Mouse (Mus musculus): ENCODE data around the gene 4933424G06Rik. TPM values are rescaled to one million over a fixed set of nuclear protein-coding genes. Genes with fewer than 3 reads are reported as not detected.

The 4933424G06Rik gene
- total RNA-seq (2023): not detected

GRCm38 (mm10) chr1:36709854-36710280 lies at the start of gene 4933424G06Rik:
Gene 4933424G06Rik (plus strand): TSS chr1:36710149.

GRCm38 (mm10) chr1:36682620-36683355 lies 27.2 kb upstream of the 4933424G06Rik start, which contains the start of gene Fam178b:
Gene Fam178b (minus strand): TSS chr1:36683183.

DNA sequence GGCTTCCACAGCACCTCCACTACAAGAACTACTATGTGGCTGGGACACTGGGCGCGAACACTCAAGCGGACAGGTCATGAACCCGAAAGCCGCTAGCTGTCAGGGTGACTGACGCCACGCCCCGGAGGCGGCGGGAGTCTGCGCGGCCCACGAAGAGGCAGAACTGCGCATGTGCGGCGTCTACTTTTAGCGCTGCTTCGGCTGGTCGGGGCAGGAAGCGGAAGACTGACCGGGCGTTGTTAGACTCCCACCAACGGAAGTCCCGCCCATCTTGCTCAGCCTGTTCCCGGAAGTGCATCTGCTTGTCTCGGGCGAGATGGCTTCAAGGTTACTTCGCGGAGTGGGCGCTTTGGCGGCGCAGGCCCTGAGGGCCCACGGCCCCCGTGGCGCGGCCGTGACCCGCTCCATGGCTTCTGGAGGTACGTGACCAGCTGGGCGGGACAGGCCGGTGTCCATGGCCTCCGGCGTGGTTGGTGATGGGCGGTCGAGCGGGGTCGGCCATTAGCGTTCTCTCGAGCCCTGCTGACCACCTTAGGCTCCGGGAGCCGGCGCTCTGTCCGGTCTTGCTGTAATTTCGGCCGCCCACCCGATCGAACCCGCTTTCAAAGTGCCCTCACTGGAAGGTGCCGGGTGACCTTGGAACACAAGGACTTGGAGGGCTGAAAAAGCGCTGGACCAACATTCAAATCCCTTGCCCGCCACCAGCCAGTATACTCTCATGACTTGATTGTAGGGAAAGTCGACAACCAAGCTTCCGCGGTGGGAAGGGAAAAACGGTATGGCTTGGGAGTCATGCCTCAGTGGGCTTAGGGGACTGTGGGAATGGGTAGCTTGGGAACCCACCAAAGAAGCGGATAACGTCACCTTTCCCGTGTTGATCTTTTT lies 18.4 kb upstream of the 4933424G06Rik start, which contains the start of gene Cox5b:
Gene Cox5b (plus strand): TSS at position 179 of the 885 bp plus-strand sequence.

DNA sequence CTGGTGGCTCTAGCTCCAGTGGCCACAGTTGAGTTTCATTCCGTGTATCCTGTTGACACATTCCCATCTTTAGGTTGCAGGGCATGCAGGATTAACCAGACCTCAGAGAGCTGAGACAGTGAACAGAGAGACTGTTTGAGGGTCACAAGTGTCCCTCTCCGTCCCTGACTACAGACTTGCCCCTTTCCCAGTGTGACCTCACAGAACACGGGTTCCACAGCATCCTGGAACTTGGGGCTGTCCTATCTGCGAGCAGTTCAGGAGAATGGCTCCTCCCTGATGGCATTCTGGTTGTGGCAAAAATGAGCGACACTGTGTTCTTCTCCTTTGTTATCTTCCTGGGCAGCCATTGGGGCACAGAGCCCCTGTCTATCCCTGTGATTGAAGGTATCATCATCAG lies 4.4 kb downstream of the 4933424G06Rik start, which contains the start of gene Actr1b:
Gene Actr1b (minus strand): TSS at position 112 of the 400 bp plus-strand sequence.

GRCm38 (mm10) chr1:36761568-36761967 lies 51.6 kb downstream of the 4933424G06Rik start, which contains the start of gene Zap70:
Gene Zap70 (plus strand): TSS chr1:36761798.

Other genes starting within 250 kb of the 4933424G06Rik start
- 16.8 TPM for gene Cnnm4, start 238.5 kb upstream of the 4933424G06Rik start, total RNA-seq (2023)
- 50.5 TPM for gene Cnnm3, start 198.3 kb upstream of the 4933424G06Rik start, total RNA-seq (2023)
- gene Ankrd23, start 173.3 kb upstream of the 4933424G06Rik start, total RNA-seq (2023): 35.4 TPM
- 4.3 TPM for gene Gm42417, start 170.7 kb upstream of the 4933424G06Rik start, total RNA-seq (2023)
- 26.9 TPM for gene Ankrd39, start 162.7 kb upstream of the 4933424G06Rik start, total RNA-seq (2023)
- 0.86 TPM for gene Sema4c, start 151.8 kb upstream of the 4933424G06Rik start, total RNA-seq (2023)
- not detected for gene Fam178b, start 27.0 kb upstream of the 4933424G06Rik start, total RNA-seq (2023)
- gene Cox5b, start 18.7 kb upstream of the 4933424G06Rik start, total RNA-seq (2023): 231 TPM
- gene Actr1b, start 4.3 kb downstream of the 4933424G06Rik start, total RNA-seq (2023): 226 TPM
- gene Zap70, start 51.6 kb downstream of the 4933424G06Rik start, total RNA-seq (2023): 219 TPM
- 59.2 TPM for gene Tmem131, start 233.5 kb downstream of the 4933424G06Rik start, total RNA-seq (2023)